Mouse (Mus musculus) heart, adult 9 months (tissue): ENCODE data around the gene 2210408I21Rik.
A peak's percentile ranks its signal among the peaks of the same experiment; 100 is the strongest.

ENCODE experiments used
- DNase-seq, 2 experiments: peaks; one replicate each; pipeline ENCODE4 v3.0.0; 2022; ENCODE audit warnings: low spot score in 2 of 2

Gene 2210408I21Rik

DNA sequence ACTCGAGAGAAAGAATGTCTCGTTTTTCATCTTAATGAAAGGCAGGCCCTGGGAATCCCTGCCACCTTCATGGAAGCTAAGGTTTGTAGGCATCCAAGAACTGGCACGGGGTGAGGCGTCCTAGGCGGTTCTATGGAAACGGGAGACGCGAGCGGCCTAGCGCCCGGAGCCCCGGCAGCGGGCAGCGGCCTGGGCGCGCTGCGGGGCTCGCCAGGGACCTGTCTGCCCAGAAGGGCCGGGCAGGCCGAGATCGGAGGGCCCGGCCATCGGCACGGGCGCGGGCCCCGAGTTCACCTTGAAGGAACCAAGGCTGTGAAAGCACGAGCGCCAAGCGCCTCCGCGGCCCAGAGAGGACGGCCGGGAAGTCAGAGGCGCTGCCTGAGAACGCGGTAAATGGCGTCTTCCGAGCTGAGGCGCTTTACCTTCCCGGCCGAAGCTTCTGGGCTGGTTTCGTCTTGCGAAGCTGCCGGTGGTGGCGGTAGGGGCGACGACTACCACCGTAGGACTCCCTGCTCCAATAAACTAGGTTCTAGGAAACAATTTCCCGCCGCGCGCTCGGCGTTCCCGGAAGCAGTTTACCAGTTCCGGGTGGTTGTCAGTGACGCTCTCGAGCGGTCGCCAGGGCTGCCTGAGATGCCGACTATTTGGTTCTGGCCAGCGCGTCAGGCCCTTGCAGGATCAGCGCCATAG lies at the start of gene 2210408I21Rik, which contains the start of gene Slf1:
2210408I21Rik (plus strand) TSS at position 610 of the 690 bp plus-strand sequence.
Slf1 (minus strand) TSS at position 543 of the 690 bp plus-strand sequence.
- DNase-seq: peak; percentile 86 to 87

DNA sequence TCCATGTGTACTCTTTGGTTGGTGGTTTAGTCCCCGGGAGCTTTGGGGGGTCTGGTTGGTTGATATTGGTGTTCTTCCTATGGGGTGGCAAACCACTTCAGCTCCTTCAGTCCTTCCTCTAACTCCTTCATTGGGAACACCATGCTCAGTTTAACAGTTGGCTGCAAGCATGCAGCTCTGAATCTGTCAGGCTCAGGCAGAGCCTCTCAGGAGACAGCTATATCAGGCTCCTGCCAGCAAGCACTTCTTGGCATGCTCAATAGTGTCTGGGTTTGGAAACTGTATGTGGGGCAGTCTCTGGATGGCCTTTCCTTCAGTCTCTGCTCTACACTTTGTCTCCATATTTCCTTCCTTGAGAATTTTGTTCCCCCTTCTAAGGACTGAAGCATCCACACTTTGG lies 42.5 kb upstream of the 2210408I21Rik start:
- DNase-seq: peak; percentile 2 to 6

- no peak for DNase-seq
Measured at GRCm38 (mm10) chr13:77107734-77108133, 27.6 kb upstream of the 2210408I21Rik start.

DNA sequence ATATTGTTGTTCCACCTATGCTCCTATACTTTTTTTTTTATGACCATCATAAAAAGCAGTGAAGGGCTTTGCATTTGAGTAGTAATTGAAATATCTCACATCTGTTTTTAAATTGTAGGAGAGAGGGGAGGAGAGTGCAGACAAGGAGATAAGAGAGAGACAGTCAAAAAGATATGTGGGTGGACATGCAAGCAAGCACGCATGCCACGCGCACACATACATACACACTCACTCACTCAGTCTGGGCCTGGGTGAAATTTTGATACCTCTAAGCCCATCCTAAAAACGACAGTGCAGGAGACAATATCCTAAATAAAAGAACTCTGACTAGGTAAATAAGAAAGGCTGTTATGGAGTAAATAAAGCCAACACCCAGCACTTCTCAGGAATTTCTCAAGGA lies 16.6 kb upstream of the 2210408I21Rik start:
- no peak for DNase-seq

DNA sequence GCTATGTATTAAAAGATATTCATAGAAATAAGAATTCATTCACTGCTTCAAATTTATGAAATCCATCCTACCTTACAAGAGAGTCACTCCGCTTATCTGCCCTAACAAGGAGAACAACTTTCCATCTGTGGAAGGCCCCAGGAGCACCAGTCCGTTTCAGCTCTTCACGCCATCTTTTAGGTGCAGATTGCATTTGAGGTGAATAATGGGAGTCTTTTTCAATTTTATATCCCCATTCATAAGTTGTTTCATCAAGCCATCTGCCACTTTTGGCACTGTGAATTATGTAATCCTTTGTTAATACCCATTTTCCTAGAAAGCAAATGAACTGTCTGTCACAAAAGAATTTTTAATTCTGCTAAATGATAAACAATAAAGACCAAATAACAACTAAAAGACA lies 10.2 kb upstream of the 2210408I21Rik start:
- DNase-seq: no peak

GRCm38 (mm10) chr13:77128240-77128639 lies 7.1 kb upstream of the 2210408I21Rik start:
- DNase-seq: no peak

DNA sequence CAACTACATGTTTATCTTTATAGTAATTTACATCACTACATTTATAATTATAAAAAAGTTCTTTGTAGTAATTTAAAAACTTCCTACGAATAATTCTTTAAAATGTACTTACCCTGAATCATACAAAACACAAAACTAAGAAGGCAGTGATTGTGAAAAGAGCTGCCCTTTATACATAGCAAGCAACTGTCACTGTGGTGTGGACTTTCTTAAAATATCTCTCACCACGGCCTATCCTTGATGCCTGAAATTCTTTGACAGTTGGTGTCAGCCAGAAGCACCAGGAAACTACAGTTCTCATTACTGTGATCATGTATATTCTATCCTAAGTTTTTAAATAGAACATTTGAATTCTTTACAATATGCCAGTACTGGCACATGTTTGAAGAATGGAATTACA lies 4.2 kb upstream of the 2210408I21Rik start:
- DNase-seq: no peak

GRCm38 (mm10) chr13:77135621-77135981 lies 261 bp downstream of the 2210408I21Rik start:
- no peak for DNase-seq

- no peak for DNase-seq
Measured at GRCm38 (mm10) chr13:77140890-77141289, 5.5 kb downstream of the 2210408I21Rik start.

DNA sequence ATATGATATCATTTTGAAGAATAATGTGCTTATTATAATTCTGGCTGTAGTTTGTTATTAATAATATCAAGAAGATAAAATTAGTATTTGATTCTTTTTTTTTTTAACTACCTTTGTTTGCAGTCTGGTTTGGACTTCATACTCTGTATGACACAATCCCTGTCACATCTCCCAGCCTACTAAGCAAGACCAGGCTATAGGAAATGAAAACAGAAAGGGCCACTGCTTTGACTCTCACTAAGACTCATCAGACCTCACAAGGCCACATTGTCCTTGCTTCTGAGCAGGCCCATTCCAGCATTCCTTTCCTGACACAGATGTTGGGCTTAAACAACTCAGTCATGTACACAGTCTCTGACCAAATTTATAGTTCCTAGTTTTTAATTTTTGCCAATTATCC lies 42.6 kb downstream of the 2210408I21Rik start:
- no peak for DNase-seq

GRCm38 (mm10) chr13:77190606-77191005 lies 55.3 kb downstream of the 2210408I21Rik start:
- DNase-seq: no peak

DNA sequence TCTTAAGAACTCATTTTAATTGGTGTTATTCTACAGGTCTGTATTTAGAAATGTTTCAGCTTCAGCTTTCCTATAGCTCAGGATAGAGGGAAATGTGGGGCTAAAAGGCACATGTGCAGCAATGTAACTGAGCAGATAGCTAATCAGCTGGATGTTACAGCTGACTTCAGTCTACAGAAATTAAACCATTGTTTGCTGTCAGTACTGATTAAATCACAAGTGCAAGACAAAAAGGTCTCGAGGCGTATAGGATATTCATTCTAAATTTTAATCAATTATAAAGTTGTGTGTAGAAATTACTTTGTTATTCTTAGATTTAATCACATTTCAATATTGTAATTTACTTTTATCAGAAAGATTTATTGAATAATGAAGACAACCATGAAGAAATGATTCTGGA lies 56.9 kb downstream of the 2210408I21Rik start:
- DNase-seq: no peak

- DNase-seq: no peak
Measured at GRCm38 (mm10) chr13:77208764-77209418, 73.6 kb downstream of the 2210408I21Rik start.

DNA sequence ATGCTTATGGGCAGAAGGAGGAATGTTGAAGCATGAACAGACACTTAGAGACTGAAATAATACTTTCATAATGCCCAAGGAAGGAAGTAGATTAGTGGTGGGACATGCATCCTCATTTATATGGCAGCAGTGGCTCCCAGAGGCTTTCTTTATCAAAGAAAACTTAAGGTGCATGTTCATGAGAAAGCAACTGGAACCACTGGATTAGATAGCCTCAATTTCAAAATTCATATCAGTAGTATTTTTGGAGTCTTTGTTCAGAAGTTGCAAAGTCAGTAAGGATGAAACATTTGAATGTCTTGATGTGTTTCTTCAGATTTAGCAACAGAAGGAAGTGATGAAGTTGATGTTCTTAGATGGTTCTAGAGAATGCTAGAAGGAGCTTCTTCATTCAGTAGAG lies 77.9 kb downstream of the 2210408I21Rik start:
- DNase-seq: no peak

- no peak for DNase-seq
Measured at GRCm38 (mm10) chr13:77215460-77215859, 80.1 kb downstream of the 2210408I21Rik start.

DNA sequence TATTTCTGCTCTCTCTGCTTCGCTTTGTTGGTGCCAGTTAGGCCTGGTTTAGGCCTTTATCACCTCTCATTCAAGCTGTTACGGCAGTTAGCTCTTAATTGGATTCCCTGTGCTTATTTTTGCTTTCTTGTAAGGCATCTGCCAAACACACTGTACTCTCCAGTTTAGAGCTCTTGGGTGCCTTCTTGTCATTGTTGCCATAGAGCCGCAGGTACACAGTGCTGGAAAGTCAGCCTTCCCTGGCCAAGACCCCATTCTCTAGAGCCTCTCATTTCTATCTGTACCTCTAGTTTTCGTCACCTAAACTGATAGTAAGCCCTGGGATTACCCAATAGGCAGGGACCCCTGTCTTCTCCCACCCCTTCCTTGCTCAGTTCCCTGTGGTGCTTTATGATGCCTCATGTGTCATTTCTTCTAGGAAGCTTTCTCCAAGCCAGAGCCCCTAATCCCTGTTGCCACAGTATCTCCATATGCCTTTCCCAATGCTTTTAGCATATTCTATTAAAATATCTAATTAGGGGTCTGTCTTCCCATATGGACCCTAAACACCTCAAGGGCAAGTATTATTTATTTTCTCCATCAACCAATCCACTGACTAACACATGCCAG lies 82.4 kb downstream of the 2210408I21Rik start:
- no peak for DNase-seq

- DNase-seq: no peak
Measured at GRCm38 (mm10) chr13:77221072-77221471, 85.7 kb downstream of the 2210408I21Rik start.

- no peak for DNase-seq
Measured at GRCm38 (mm10) chr13:77256541-77256940, 121.2 kb downstream of the 2210408I21Rik start.

- no peak for DNase-seq
Measured at GRCm38 (mm10) chr13:77262715-77263338, 127.5 kb downstream of the 2210408I21Rik start.

- no peak for DNase-seq
Measured at GRCm38 (mm10) chr13:77263400-77264179, 128.2 kb downstream of the 2210408I21Rik start.

DNA sequence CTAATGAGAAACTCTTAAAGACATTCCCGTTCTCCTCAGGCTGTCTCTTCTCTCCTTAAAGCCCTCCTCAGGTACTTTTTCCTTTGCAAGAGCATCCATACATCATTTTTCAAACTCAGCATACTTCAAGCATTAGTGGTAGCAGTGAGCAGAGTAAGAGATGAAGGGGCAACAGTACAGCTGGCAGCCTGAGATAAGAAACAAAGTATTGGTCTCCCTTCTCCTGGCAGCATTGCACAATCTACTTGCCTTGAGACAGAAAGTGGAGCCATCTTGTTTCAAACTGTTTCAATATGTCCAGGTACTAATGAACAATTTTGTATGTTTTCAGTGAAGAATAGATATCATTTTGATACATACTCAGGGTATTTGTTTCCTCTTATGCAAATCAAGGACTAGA lies 129.1 kb downstream of the 2210408I21Rik start:
- DNase-seq: no peak
